Mouse (Mus musculus): ENCODE measurements around the gene Vsnl1. TPM values are rescaled to one million over a fixed set of nuclear protein-coding genes. Genes with fewer than 3 reads are reported as not detected.

The Vsnl1 gene
- total and polyA plus RNA-seq, 2 experiments from 2014 or later: 208 to 288 TPM

GRCm38 (mm10) chr12:11379396-11379795, 57.0 kb downstream of the Vsnl1 start:
- no peak overlapping the region for H3K4me2 ChIP-seq (ENCODE audit: low read depth, low read length, poor library complexity, severe bottlenecking)
- H3K9ac ChIP-seq (replicated peaks; ENCODE audit: low read length, poor library complexity, severe bottlenecking): no peak overlapping the region
- no peak overlapping the region for H3K4me3 ChIP-seq (ENCODE audit: low read depth, low read length)
- H3K27ac ChIP-seq (ENCODE audit: low read depth, low read length): no peak overlapping the region
- H3K36me3 ChIP-seq (ENCODE audit: insufficient read depth, low read length): 0 out of 2 replicates have a peak, but pooled peaks cover 3% of the 10 kb centered on the region
- 82% methylated on average over 2 of the region's 2 CpGs for WGBS
- no peaks in the 10 kb centered on the region for H3K4me1 ChIP-seq (ENCODE audit: insufficient read depth, low read length)
- no peaks in the 10 kb centered on the region for H3K9me3 ChIP-seq (ENCODE audit: low read length)
- no peak for ATAC-seq (ENCODE audit: low FRiP score)
- TF ChIP-seq CTCF (IDR thresholded peaks at IDR 0.05): no peak
- no peaks in the 10 kb centered on the region for H3K27me3 ChIP-seq (ENCODE audit: insufficient read depth, low read length)
- DNase-seq (ENCODE audit: low spot score): no peak

- H3K9me3 ChIP-seq (ENCODE audit: low read length): no peaks in the 10 kb centered on the region
- no peaks in the 10 kb centered on the region for H3K4me1 ChIP-seq (ENCODE audit: insufficient read depth, low read length)
- no peaks in the 10 kb centered on the region; the same call in 1 of the 2 replicates for H3K36me3 ChIP-seq (ENCODE audit: insufficient read depth, low read length)
- H3K4me3 ChIP-seq (ENCODE audit: low read depth, low read length): no peak overlapping the region
- H3K27me3 ChIP-seq (ENCODE audit: insufficient read depth, low read length): no peaks in the 10 kb centered on the region
- peak; percentile 89 for ATAC-seq (ENCODE audit: low FRiP score)
- no peak overlapping the region for H3K27ac ChIP-seq (ENCODE audit: low read depth, low read length)
- no peak overlapping the region for H3K9ac ChIP-seq (replicated peaks; ENCODE audit: low read length, poor library complexity, severe bottlenecking)
- no peak for TF ChIP-seq CTCF (IDR thresholded peaks at IDR 0.05)
- 23% methylated on average over 4 of the region's 4 CpGs for WGBS
- no peak overlapping the region for H3K4me2 ChIP-seq (ENCODE audit: low read depth, low read length, poor library complexity, severe bottlenecking)
- DNase-seq (ENCODE audit: low spot score): peak; percentile 74
These were observed 66.4 kb downstream of the Vsnl1 start for GRCm38 (mm10) chr12:11370056-11370455.

- H3K4me3 ChIP-seq (ENCODE audit: low read depth, low read length): no peak overlapping the region
- ATAC-seq (ENCODE audit: low FRiP score) (no peak), DNase-seq (ENCODE audit: low spot score) (no peak)
- H3K36me3 ChIP-seq (ENCODE audit: insufficient read depth, low read length): no peaks in the 10 kb centered on the region; the same call in 1 of the 2 replicates
- H3K27me3 ChIP-seq (ENCODE audit: insufficient read depth, low read length): no peaks in the 10 kb centered on the region
- TF ChIP-seq CTCF (IDR thresholded peaks at IDR 0.05): no peak
- no peak overlapping the region for H3K27ac ChIP-seq (ENCODE audit: low read depth, low read length)
- H3K9ac ChIP-seq (replicated peaks; ENCODE audit: low read length, poor library complexity, severe bottlenecking): no peak overlapping the region
- H3K9me3 ChIP-seq (ENCODE audit: low read length): no peaks in the 10 kb centered on the region
- WGBS: 79% methylated on average over 3 of the region's 3 CpGs
- no peak overlapping the region for H3K4me2 ChIP-seq (ENCODE audit: low read depth, low read length, poor library complexity, severe bottlenecking)
- H3K4me1 ChIP-seq (ENCODE audit: insufficient read depth, low read length): no peaks in the 10 kb centered on the region
These were observed 69.2 kb downstream of the Vsnl1 start for GRCm38 (mm10) chr12:11367099-11367765.

- no peaks in the 10 kb centered on the region for H3K4me1 ChIP-seq (ENCODE audit: insufficient read depth, low read length)
- H3K9me3 ChIP-seq (ENCODE audit: low read length): no peaks in the 10 kb centered on the region
- ATAC-seq (ENCODE audit: low FRiP score): no peak
- H3K4me2 ChIP-seq (ENCODE audit: low read depth, low read length, poor library complexity, severe bottlenecking): no peak overlapping the region
- 57% methylated on average over 6 of the region's 6 CpGs for WGBS
- no peaks in the 10 kb centered on the region for H3K27me3 ChIP-seq (ENCODE audit: insufficient read depth, low read length)
- TF ChIP-seq CTCF (IDR thresholded peaks at IDR 0.05): no peak
- no peak for DNase-seq (ENCODE audit: low spot score)
- H3K27ac ChIP-seq (ENCODE audit: low read depth, low read length): no peak overlapping the region
- no peak overlapping the region for H3K4me3 ChIP-seq (ENCODE audit: low read depth, low read length)
- H3K36me3 ChIP-seq (ENCODE audit: insufficient read depth, low read length): no peaks in the 10 kb centered on the region
- no peak overlapping the region for H3K9ac ChIP-seq (replicated peaks; ENCODE audit: low read length, poor library complexity, severe bottlenecking)
These were observed 71.5 kb downstream of the Vsnl1 start for GRCm38 (mm10) chr12:11364870-11365269.

GRCm38 (mm10) chr12:11362435-11362834, 74.0 kb downstream of the Vsnl1 start:
- no peaks in the 10 kb centered on the region for H3K36me3 ChIP-seq (ENCODE audit: insufficient read depth, low read length)
- H3K4me1 ChIP-seq (ENCODE audit: insufficient read depth, low read length): no peaks in the 10 kb centered on the region
- no peaks in the 10 kb centered on the region for H3K9me3 ChIP-seq (ENCODE audit: low read length)
- no peaks in the 10 kb centered on the region for H3K27me3 ChIP-seq (ENCODE audit: insufficient read depth, low read length)
- peak; percentile 60; the same call in 1 of the 2 replicates for ATAC-seq (ENCODE audit: low FRiP score)
- DNase-seq (ENCODE audit: low spot score): peak; percentile 6
- no peak overlapping the region for H3K27ac ChIP-seq (ENCODE audit: low read depth, low read length)
- H3K9ac ChIP-seq (replicated peaks; ENCODE audit: low read length, poor library complexity, severe bottlenecking): no peak overlapping the region
- no peak for TF ChIP-seq CTCF (IDR thresholded peaks at IDR 0.05)
- 67% methylated on average over 6 of the region's 6 CpGs for WGBS
- no peak overlapping the region for H3K4me3 ChIP-seq (ENCODE audit: low read depth, low read length)
- H3K4me2 ChIP-seq (ENCODE audit: low read depth, low read length, poor library complexity, severe bottlenecking): no peak overlapping the region

- peak; percentile 81 for TF ChIP-seq CTCF (IDR thresholded peaks at IDR 0.05)
- peak; percentile 45; the same call in 1 of the 2 replicates for ATAC-seq (ENCODE audit: low FRiP score)
- H3K4me1 ChIP-seq (ENCODE audit: insufficient read depth, low read length): no peaks in the 10 kb centered on the region
- H3K27me3 ChIP-seq (ENCODE audit: insufficient read depth, low read length): no peaks in the 10 kb centered on the region
- DNase-seq (ENCODE audit: low spot score): peak; percentile 89
- no peak overlapping the region for H3K27ac ChIP-seq (ENCODE audit: low read depth, low read length)
- no peaks in the 10 kb centered on the region for H3K36me3 ChIP-seq (ENCODE audit: insufficient read depth, low read length)
- no peak overlapping the region for H3K9ac ChIP-seq (replicated peaks; ENCODE audit: low read length, poor library complexity, severe bottlenecking)
- no peak overlapping the region for H3K4me3 ChIP-seq (ENCODE audit: low read depth, low read length)
- no peaks in the 10 kb centered on the region for H3K9me3 ChIP-seq (ENCODE audit: low read length)
- H3K4me2 ChIP-seq (ENCODE audit: low read depth, low read length, poor library complexity, severe bottlenecking): no peak overlapping the region
- WGBS: 33% methylated on average over 5 of the region's 5 CpGs
These were observed 85.5 kb downstream of the Vsnl1 start for GRCm38 (mm10) chr12:11350895-11351294.
